Mouse (Mus musculus) mouse embryonic stem cell (cell line): Measurements from ENCODE around the gene Ccdc141.

ENCODE experiments used
- in situ Hi-C, 2 experiments: fragments of 300-500 bp; cut with MboI; formaldehyde crosslinking; loops; 1 replicate in 1 of 2; 3 replicates in 1 of 2; pipeline ENCODE4 v1.14.3; 2019 to 2020; ENCODE audit warnings: low sequenced_read_pairs in 2 of 2, low pct_unique_long_range_greater_than_20kb in 1 of 2, mixed read lengths in 1 of 2; ENCODE audit not compliant: unreplicated experiment in 1 of 2

The Ccdc141 gene

DNA sequence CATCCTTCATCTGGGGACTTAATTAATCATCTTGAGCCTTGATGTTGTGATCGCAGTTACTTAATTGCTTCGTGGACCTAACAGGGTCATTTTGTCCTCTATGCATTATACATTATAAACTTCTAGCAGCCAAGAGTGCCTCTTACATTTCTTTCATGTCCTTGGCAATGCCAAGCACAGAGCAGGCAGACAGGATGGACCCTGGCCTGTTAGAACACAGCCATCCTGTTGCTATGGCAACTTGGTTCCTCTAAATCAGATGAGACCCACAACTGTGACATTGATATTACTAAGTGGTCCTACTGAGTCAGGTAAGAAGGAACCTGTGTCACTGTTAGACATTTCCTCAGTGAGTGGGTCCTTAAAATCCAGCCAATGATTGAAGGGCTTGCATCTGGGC lies 20.9 kb downstream of the Ccdc141 start:
- in situ Hi-C loops = no loop called here

DNA sequence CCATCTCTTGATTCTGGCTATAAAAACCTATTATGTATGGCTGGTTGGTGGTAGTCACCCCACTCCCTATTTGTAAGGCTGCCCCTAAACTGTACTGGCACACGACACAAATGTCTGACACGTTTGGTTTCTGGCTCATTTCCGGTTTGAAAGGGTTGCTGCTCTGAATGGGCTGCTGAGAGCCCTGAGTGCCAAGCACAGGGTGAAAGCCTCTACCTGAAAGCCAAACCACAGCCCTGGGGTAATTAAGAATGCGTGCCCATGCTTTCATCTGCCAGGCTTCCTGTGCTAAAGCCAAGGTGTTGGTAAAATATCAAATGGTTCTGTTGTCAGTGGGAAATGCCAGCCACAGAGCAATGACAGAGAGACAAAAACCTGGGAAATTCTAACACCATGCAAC lies 22.2 kb downstream of the Ccdc141 start:
- in situ Hi-C loops = no loop called here

DNA sequence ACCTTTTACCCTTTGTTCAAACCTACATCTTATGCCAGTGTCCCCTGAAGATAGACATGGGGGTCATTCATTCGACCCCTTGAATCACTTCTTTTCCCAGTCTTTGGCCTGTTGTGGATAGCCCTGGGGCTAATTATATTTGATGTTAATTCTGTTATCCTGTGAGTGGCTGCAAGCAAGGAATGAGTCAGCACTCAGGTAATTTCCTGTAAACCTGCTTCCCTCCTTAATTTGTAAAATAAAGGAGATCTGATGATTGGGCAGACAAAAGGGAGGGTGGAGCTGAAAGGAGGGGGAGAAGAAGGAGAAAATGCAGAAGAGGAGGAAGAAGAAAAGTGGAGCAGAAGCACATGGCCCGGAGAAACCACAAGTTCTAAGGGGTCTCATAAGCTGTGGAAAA lies 23.5 kb downstream of the Ccdc141 start:
- in situ Hi-C loops = no loop called here

DNA sequence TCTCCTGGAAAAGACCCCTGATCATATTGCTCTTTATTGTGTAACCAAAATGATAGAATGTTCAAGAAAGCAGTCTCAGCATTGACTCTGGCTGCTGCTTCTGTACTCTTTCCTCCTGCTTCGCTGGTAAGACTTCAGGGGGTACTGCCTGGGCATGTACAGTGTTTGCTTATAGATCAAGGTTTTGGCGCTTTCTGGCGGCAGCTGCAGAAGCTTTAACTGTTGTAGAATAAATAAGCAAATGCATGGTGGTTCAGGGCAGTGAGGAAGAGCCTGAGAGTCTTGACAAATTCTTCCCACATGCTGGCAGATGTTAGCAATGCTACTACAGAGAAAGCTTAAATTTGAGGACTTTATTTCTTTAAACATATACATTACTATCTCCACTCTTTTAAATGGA lies 24.1 kb downstream of the Ccdc141 start:
- in situ Hi-C loops = no loop called here

DNA sequence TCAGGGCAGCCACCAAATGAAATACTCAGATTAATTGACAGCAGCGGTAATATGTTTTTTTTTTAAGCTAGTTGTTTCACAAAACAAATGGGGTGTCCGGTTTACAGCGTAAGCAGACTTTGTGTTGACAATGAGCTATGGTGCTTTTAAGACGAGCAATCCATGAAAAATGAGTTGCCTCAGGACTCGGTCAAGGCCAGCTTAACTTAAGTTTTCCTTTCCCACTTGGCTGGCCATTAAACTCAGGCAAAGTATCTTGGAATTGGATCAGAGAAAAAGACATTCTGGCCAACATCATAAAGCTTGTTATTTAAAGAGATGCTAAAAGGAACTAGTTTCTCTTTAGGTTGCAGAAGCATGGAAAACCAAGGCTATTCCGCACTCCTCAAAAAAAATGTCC lies 26.9 kb downstream of the Ccdc141 start:
- in situ Hi-C loops = no loop called here

DNA sequence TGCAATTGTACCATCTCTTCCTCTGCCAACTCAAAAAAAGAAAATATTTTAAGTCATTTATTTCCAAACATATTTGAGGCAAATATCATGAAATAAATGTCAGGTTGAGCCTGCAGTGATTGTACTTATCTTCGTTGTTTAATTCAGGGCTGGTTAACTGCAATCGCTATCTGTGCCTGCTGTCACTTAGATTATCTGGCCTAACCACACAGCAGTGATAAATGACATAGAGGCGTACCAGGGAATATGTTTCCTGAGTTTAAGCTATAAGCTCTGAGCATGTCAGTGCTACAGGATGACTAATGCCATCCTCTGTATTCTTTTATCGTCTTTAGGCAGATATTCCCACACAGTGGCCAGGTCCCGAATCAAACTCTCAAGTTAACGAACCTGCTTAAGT lies 31.6 kb downstream of the Ccdc141 start:
- in situ Hi-C loops = no loop called here

DNA sequence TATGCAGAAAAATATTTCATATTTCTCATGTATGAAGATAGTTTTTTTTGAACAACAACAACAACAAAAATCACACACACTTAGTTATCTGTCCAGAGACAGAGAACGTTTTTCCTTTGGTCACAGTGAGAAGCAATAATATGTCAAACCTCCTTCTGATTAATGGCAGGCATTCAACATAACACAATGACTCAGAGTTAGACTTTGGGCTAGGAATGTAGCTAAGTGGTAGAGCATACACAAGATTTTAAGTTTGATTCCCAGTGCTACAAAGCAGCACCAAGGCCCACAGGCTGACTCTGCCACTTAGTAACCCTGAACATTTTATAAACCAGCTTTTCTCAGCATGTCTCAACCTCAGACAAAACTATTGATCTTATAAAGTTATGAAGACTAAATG lies 35.5 kb downstream of the Ccdc141 start:
- in situ Hi-C loops = no loop called here

DNA sequence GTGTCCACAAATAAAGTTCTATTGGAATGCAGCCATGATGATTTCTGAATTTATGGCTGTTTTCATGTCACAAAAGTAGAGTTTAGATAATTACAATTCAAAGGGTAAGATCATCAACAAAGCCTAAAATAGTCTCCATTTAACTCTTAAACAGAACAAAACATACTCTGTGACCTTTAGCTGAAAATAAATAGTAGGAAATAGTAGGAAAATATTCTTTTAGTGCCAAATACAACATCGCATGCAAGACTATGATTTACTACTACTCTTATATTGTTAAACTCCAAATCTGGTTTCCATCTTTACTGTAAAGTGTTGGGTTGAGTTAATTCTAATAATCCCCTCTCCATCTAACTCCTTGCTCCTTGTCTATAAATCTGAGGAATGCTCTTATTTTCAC lies 37.0 kb downstream of the Ccdc141 start:
- in situ Hi-C loops = no loop called here

DNA sequence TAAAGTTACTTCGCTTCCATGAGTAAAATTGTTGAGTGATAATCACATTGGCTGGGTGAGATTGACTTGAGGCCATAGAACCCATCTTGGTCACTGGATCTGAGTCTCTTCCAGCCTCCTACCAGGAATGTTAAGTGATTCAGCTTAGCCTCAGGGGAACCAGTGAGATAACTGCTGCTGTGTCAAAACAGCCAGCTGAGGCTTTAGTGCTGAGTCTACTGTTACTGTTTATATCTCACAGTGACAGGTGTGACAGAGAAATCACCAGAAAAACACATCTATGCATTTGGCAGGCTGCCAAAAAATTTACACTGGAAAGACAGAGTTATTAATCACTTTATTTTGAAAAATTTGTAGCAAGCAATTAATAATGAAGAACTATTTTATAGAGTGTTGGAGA lies 43.5 kb downstream of the Ccdc141 start:
- in situ Hi-C loops = no loop called here

DNA sequence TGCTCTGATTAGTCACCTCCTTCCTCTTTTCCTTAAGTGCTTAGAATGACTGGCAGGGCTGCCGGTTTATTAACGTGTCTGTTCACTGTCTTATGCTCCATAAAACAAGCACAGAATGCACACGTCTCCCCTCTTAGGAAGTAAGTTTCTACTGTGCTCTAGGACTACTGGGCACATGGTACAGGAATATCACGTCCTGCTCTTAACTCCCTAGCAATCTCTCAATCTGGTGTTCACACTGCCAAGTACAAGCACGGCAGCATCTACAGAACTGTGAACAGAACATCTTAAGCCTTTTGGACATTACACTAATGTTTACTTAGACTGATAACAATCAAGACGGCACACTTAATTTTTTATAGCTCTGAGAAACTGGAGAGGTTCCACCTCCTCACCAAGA lies 52.3 kb downstream of the Ccdc141 start:
- in situ Hi-C loops = no loop called here

DNA sequence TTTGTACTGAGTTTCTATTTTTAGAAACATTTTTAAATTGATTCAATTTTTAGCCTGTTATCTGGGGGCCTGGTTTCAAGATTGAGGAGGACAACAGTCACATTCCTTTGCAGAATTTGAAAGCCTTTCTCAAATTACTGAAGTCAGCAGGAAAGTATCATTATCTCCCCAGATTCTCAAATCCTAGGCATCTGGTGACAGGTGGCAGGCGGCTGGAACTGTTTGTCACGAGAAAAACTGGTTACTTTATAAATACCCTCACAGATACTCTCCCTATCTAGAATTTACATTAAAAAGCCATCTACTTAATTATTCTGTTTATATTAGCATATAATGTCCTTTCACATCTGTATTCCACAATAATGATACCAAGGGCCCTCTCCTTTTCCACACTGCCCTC lies 56.1 kb downstream of the Ccdc141 start:
- in situ Hi-C loops = no loop called here

DNA sequence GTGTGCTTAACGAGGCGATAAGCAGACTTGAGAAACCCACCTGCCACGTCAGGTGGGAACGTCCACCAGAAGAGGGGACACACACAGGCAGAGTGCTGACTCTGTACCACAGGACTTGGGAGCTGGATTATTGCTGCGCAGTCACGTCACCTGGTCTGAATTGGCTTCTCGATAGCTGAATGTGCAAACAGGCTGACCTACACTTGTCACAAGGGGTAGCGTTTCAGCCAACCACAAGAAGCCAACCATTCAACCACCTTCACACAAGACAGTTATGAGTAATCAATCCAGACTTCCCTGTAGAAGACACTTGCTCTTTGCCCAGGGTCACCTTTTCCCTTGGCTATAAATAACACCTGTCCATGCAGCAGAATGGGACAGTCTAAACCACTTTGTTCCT lies 56.6 kb downstream of the Ccdc141 start:
- in situ Hi-C loops = no loop called here

DNA sequence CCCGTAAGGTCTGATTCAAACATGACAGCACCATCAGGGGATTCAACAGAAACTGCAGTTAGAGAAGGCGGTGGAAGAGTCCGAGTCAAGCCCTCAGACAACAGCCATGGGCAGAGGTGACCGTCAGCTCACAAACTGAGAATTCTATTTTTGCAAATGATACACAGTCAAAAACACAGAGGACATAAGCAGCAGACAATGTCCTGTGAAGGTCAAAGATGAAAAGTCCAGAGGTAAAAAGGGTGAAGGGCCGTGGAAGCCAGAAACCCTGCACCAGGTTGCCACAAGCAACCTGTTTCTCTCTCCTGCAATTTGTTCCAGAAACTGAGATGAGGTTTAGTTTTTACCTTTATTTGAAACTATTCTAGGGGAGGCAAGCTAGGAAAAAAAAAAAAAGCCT lies 57.4 kb downstream of the Ccdc141 start:
- in situ Hi-C loops = no loop called here

DNA sequence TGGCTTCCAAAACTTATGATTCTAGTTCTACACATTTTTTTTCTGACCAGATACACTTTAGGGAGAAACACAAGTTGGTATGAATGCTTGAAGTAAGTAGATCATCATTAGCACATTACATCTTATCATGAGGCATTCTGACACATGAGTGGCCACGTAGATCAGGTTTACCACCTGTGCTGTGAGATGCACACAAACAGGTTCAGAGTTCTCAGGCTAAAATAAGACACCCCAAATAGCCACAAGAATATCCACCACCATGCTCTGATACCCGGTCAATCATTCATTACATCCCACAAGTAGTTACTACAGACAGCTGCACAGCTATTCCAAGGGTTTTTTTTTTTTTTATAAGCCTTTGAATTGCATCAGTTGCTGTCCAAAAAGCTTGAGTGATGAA lies 59.3 kb downstream of the Ccdc141 start:
- in situ Hi-C loops = no loop called here

DNA sequence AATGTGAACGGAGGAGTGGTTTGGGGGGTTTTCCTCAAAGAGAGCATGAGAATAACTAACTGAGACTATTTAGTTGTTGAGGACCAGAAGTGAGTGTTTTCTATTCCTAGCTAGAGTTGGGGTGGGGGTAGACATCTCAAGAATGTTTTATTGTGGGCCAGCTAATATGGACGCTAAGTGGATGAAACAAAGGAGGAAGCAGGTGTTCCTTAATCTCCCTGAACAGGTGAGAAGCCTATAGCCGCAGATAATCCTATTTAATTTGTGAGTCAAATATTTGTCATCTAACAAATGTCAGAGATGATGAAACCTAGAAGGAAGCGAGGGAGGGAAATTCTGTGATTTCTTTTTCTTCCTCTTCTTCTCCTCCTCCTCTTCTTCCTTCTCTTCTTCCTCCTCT lies 60.1 kb downstream of the Ccdc141 start:
- in situ Hi-C loops = no loop called here

DNA sequence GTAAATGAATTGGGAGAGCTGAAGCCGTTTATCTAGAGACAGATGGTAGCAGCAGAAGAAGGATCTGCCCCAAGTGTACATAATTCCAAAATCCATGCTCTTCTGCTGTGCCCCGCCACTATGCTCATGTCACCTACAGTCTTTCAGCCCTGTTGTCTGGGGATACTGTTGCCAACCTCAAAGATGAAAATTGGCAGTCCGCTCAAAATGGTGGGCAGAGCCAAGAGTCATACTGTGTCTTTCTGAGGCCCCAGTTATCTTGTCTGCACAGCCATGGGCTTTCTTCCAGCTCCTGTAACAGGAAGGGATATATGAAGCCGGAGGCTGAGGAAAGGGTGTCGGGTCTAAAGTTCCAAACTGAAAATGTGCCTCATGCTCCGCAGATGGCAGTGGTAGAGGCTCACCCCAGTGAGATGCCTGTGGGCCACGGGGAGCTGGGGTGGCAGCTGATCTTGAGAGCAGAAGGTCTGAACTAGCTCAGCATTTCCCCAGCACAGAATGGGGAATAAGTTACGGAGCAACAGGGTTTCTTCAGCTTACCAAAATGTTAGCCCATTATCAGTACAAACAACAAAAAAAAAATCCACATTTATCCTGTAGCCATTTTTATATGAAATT lies 60.8 kb downstream of the Ccdc141 start:
- in situ Hi-C loops = no loop called here

DNA sequence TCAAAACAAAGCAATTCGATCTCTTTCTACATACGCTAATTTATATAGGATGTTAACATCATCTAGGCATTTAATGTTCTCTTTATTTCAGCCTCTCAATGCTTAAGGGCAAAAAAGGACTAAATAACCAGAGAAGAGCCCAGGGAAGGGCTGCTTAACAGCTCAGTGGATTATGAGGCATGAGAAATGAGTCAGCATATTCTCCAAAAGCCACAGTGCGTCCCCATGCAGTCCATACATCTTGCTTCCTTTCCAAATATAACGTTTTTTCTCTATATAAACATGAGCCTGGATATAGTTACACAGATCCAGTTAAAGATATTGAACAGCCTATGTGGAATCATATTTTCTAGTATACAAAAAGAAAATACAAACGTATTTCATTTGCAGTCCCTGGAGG lies 61.9 kb downstream of the Ccdc141 start:
- in situ Hi-C loops = no loop called here

DNA sequence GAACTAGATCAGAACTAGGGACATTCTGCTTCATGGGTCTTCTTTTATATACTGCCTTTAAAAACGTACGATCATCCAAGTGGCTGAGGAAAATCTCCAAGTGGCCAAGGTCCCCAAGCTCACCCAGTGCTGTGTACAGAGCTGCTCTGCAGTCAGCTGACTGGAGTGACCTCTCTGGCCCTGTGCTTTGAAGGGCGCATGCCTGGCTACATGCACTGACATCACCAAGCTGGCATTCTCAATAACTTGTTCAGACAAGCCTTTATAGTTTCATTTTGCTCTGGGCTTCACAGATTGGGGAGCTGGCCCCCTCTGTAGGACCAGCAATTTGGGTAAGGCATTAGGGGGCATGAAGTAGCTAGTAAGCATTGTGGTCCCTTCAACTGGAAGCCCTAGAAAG lies 64.3 kb downstream of the Ccdc141 start:
- in situ Hi-C loops = no loop called here

DNA sequence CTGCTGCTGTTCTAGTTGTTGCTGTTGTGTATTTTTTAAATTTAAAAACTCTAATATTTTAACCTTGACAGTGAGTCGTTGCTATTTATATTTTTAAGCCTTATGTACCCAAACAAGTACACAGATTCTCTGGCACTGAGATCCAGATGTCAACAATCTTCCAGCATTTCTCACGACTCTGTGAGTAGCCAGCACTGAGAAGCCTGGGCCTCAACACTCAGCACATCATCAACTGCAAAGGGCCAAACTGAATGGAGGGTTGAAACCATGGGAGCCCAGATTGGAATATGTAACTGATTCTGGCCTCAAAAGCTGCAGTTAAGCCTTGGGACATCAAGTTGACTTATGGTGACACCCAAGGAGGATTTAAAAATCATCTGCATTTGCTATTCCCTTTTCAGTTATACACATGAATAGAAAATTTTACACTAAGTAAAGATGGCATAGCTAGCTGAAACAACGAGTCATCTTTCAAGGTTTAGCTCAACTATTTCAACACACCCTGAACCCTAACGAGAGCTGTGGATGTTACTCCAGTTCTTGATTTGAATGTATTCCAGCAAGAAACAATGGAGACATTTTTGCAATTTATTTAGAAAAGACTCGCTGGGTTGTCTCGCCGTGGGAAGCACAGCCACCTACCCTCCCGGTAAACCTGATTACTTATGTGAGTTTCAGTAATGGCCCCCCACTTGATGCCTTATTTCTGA lies 65.3 kb downstream of the Ccdc141 start:
- in situ Hi-C loops = no loop called here

DNA sequence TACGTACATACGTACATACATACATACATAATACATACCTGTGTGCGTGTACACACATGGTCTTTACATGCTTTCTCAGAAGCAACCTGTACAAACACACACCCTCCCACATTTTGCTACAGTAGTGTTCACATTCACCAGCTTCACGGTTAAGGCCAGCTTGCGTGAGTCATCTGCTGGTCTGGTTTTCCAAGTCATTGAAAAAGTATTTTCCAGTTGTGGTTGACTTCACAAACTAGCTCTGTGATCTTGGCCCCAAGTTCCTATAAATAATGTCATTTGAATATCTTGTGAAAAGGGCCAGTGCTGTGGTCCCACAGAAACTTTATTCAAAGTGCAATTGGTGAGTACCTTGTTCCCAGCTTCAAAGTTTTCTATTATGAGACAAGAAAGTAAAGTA lies 67.9 kb downstream of the Ccdc141 start:
- in situ Hi-C loops = no loop called here

DNA sequence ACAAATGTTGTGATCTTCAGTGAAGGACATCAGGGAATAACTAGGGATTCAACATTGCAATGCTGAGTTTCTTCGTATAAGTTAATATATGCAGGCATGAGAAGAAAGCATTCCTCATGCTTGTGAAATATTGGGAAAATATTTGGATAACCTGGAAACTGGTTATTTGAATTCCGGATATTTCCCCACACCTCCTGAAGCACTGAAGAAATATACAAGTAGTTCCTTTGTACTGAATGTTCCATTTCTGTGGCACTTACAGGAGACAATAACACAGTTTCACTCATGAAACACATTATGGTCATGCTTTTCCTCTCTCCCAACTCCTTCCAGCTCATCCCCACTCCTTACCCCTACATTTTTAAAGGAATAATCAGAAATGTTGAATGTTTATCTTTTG lies 70.6 kb downstream of the Ccdc141 start:
- in situ Hi-C loops = no loop called here
